Mouse (Mus musculus) liver, embryonic 15.5 days (tissue): ENCODE measurements at regions not wholly inside any gene's neighbourhood (a gene's known extent, or its start where the extent isn't known, plus 50 kb on each side); places are given as distances from the start of the nearest gene placed in this dataset.
A peak's percentile ranks its signal among the peaks of the same experiment; 100 is the strongest.

Experiments
- ATAC-seq: fragments of 200-750 bp; cut with Nextera tagmentation; 2 replicates; pipeline ENCODE4 v1.8.0; 2017; ENCODE audit warnings: moderate number of reproducible peaks, mild to moderate bottlenecking, moderate library complexity; ENCODE audit not compliant: insufficient read depth
- H3K27ac ChIP-seq: fragments of 300-500 bp; sonication (generic); replicated peaks from 2 replicates; pipeline ENCODE4 v1.5.1; 2015; ENCODE audit warnings: mild to moderate bottlenecking, inconsistent platforms
- H3K27me3 ChIP-seq: fragments of 300-500 bp; sonication (generic); 2 replicates; pipeline ENCODE4 v1.6.1; 2015; ENCODE audit warnings: mild to moderate bottlenecking, inconsistent platforms
- H3K36me3 ChIP-seq: fragments of 300-500 bp; sonication (generic); replicated peaks from 2 replicates; pipeline ENCODE4 v1.6.1; 2015; ENCODE audit warnings: moderate library complexity, mild to moderate bottlenecking, inconsistent platforms
- H3K4me1 ChIP-seq: fragments of 300-500 bp; sonication (generic); replicated peaks from 2 replicates; pipeline ENCODE4 v1.6.1; 2015; ENCODE audit warnings: inconsistent platforms
- H3K4me2 ChIP-seq: fragments of 300-500 bp; sonication (generic); 2 replicates; pipeline ENCODE4 v1.6.1; 2015; ENCODE audit warnings: moderate library complexity, mild to moderate bottlenecking, inconsistent platforms
- H3K4me3 ChIP-seq: fragments of 300-500 bp; sonication (generic); replicated peaks from 2 replicates; pipeline ENCODE4 v1.5.1; 2015; ENCODE audit warnings: mild to moderate bottlenecking, inconsistent platforms
- H3K9ac ChIP-seq: fragments of 300-500 bp; sonication (generic); 2 replicates; pipeline ENCODE4 v1.6.1; 2015; ENCODE audit warnings: moderate library complexity, mild to moderate bottlenecking, inconsistent platforms
- H3K9me3 ChIP-seq: fragments of 300-500 bp; sonication (generic); replicated peaks from 2 replicates; pipeline ENCODE4 v1.6.1; 2016; ENCODE audit warnings: inconsistent platforms
- WGBS: fragments of 180-500 bp; shearing (Covaris S2); methylation state at CpG from one replicate; pipeline ENCODE4 v1.1.7; 2015; ENCODE audit warnings: mixed read lengths; ENCODE audit not compliant: insufficient replicate concordance; 5-methylcytosine and 5-hydroxymethylcytosine counted together

DNA sequence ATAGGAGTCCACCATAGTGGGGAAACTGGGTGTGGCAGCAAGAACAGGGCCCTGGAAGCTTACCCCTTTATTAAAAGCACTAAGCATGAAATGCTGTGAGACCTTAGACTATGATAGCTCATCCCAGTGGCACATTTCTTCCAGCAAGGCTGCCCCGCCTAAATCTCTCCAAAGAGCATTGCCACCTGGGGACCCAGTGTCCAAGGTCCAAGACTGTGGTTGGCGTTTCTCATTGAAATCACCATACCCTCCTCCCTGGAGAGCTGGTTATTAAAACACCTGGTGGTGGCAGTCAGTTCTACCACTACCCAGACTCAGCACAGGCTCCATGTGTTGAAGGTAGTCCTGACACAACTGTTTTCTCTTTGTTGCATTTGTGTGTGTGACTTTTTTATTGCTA lies 78.9 kb upstream of the Stt3b start:
- no peak overlapping the region for H3K9ac ChIP-seq
- H3K4me2 ChIP-seq, result no peak overlapping the region
- no peak overlapping the region for H3K4me3 ChIP-seq
- H3K27ac ChIP-seq, result no peak overlapping the region
- no peak for ATAC-seq
- no peaks in the 10 kb centered on the region for H3K36me3 ChIP-seq
- H3K4me1 ChIP-seq, result peaks cover 4% of the 10 kb centered on the region
- WGBS, result 55% methylated on average over 2 of the region's 2 CpGs
- no peaks in the 10 kb centered on the region for H3K9me3 ChIP-seq
- H3K27me3 ChIP-seq, result no peaks in the 10 kb centered on the region

DNA sequence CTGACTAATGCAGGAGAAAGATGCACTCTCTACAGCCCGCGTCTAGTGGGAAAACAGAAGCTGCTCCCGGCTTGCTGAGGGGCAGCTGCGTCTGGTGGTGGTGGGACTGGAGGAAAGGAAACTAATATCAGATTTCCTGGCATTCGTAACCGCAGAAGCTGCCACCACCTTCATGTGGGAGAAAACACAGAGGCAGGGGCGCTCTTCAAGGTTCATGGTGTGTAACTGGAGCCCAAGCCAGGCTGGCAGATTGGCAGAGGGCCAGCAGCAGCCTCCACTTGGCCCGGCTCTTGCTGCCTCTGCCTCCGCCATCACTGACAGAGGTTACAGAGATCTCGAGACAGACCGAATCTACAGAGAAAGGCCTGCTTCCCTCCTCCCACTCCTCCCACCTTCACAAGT lies 80.7 kb upstream of the Stt3b start:
- H3K4me2 ChIP-seq, result peak overlapping the region; percentile 25; the same call in 1 of the 2 replicates
- WGBS, result 2% methylated on average over 11 of the region's 11 CpGs
- H3K27ac ChIP-seq, result no peak overlapping the region
- no peaks in the 10 kb centered on the region for H3K9me3 ChIP-seq
- no peaks in the 10 kb centered on the region for H3K36me3 ChIP-seq
- no peak overlapping the region for H3K9ac ChIP-seq
- no peaks in the 10 kb centered on the region for H3K27me3 ChIP-seq
- H3K4me3 ChIP-seq, result no peak overlapping the region
- no peak for ATAC-seq
- peaks cover 4% of the 10 kb centered on the region for H3K4me1 ChIP-seq

DNA sequence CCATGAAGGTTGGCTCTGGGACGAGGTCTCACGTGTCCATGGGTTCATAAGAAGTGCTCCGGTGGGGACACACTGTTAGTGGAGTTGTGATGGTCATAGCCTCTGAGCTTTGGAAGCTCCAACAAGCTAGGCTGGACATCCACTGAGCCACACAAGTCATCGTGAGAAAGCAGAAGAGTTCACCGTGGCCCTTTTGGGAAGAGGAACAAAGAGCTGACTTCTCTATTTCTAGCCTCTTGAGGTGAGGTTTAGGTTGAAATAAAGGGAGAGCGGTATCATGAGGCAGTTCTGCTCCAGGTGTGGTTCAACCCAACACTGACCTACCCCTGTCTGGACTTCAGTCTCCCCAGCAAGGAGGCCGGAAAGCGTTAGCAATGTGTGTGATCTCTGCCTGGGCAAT lies 85.3 kb upstream of the Stt3b start:
- no peak for ATAC-seq
- no peak overlapping the region for H3K9ac ChIP-seq
- no peak overlapping the region for H3K4me3 ChIP-seq
- peaks cover 4% of the 10 kb centered on the region for H3K4me1 ChIP-seq
- H3K4me2 ChIP-seq, result no peak overlapping the region
- H3K27me3 ChIP-seq, result no peaks in the 10 kb centered on the region
- 61% methylated on average over 8 of the region's 8 CpGs for WGBS
- H3K9me3 ChIP-seq, result no peaks in the 10 kb centered on the region
- H3K36me3 ChIP-seq, result no peaks in the 10 kb centered on the region
- no peak overlapping the region for H3K27ac ChIP-seq

DNA sequence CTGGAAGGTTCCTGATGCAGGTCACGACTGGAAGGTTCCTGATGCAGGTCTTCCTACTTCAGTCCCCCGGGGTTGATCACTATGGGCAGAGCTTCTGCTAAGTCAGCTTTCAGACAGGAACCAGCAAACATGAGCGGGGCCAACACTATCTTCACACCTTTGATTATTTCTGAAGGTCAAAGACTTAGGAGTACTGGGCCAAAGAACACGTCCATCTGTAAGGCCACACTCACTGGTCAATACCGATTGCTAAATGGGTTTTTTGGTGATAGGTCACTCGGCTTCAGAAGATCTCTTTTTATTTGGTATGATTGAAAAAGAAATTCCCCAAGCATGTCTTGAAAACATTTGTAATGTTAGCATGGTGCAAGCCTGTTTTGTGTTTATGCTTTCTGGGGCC lies 90.2 kb upstream of the Stt3b start:
- H3K4me1 ChIP-seq, result no peaks in the 10 kb centered on the region
- H3K4me3 ChIP-seq, result no peak overlapping the region
- no peak overlapping the region for H3K4me2 ChIP-seq
- no peaks in the 10 kb centered on the region for H3K9me3 ChIP-seq
- ATAC-seq, result no peak
- no peaks in the 10 kb centered on the region for H3K36me3 ChIP-seq
- WGBS, result 75% methylated on average over 6 of the region's 6 CpGs
- no peak overlapping the region for H3K27ac ChIP-seq
- H3K9ac ChIP-seq, result no peak overlapping the region
- no peaks in the 10 kb centered on the region for H3K27me3 ChIP-seq

DNA sequence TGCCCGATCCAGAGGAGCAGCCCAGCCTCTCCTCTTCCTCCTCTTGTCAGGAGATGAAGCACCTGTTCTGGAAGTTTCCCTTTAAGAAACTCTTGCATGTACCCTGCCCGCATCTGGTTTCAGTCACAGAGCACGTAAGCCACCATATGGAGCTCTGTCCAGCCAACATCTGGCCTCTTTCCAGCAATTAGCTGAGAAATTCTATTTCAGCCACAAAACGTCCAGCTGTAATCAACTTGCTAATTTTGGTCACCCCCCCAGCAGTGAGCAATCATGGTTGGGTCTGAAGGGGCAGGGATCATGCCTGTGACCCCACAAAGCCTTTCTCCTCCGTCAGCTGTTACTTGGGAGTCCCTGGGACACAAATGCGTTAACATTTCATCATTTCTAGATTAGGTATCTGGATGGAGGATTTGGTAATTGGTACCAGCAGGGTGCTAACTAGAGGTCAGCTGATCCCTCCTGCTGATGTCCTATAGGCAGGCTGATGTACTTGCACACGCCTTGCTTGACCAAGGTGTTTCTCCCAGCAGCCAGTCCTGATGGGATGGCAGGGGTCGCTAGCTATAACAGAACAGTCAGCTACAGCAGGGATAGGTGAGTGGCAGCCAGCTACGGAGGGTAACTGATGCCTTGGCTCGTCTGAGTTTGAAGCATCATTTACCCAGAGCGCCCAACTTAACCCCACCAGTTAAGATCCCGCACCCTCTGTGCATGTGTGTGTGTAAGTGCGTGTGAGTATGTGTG lies 91.4 kb upstream of the Stt3b start:
- no peaks in the 10 kb centered on the region for H3K36me3 ChIP-seq

DNA sequence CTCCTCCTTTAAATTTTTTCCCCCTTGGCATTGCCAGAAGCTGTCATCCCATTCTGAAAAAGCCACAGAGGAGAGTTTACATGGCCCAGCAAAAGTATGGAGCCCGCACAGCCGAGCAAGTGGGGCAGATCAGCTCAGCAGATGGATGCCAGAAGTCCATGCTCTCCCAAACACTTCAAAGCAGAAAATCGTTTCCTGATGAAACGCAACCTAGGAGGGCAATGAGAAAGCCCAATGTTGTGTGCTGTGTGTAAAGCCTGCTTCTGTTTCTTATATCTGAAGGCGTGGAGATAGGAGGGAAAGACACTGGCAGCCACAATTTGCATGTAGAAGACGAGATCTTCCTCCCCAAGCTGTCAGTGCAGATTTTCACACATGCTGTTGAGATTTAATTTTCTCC lies 92.4 kb upstream of the Stt3b start:
- WGBS, result 56% methylated on average over 6 of the region's 6 CpGs
- Histone ChIP-seq H3K4me2 (no peak overlapping the region), H3K36me3 (no peaks in the 10 kb centered on the region), H3K9me3 (no peaks in the 10 kb centered on the region), H3K4me1 (no peaks in the 10 kb centered on the region), H3K9ac (no peak overlapping the region), H3K27me3 (no peaks in the 10 kb centered on the region), H3K27ac (no peak overlapping the region), H3K4me3 (no peak overlapping the region)
- no peak for ATAC-seq

More for the DNA sequence above, 91.4 kb upstream of the Stt3b start:
- Histone ChIP-seq H3K4me3 (no peak overlapping the region), H3K9me3 (no peaks in the 10 kb centered on the region), H3K4me2 (no peak overlapping the region), H3K27me3 (no peaks in the 10 kb centered on the region), H3K9ac (no peak overlapping the region), H3K27ac (no peak overlapping the region), H3K4me1 (no peaks in the 10 kb centered on the region)
- ATAC-seq, result no peak
- WGBS, result 68% methylated on average over 13 of the region's 13 CpGs

DNA sequence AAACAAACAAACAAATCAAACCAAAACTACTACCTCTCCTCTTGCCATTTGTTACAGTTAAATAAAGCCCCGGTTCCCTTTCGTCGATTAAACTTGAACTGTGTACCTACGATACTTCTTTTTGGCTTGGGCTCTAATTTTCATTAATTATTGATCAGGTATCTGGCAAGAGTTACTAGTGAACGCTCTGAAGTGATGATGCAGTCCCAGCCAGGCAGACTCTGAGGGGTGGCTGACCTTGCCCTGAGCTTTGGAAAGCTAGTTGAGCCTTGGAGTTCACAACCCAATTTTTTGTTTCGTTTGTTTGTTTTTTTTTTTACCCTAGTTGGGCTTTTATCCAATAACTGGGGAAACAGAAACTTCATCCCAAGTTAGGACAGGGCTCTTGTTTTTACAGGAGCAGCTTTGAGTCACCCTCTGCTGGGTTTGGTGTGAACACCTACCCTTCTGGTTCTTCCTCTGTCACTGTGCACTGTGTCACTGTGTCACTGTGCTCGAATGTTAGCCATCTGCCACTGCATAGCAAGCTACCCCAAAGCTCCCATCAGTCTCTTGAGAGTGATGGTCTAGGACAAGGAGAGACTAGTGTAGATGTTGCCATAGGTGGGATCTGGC lies 93.2 kb upstream of the Stt3b start:
- Histone ChIP-seq H3K36me3 (no peaks in the 10 kb centered on the region), H3K4me2 (no peak overlapping the region), H3K9ac (no peak overlapping the region), H3K9me3 (no peaks in the 10 kb centered on the region), H3K27me3 (no peaks in the 10 kb centered on the region), H3K4me3 (no peak overlapping the region), H3K4me1 (no peaks in the 10 kb centered on the region), H3K27ac (peak overlapping the region; percentile 51)
- peak; percentile 68 for ATAC-seq
- WGBS, result 64% methylated on average over 7 of the region's 7 CpGs

DNA sequence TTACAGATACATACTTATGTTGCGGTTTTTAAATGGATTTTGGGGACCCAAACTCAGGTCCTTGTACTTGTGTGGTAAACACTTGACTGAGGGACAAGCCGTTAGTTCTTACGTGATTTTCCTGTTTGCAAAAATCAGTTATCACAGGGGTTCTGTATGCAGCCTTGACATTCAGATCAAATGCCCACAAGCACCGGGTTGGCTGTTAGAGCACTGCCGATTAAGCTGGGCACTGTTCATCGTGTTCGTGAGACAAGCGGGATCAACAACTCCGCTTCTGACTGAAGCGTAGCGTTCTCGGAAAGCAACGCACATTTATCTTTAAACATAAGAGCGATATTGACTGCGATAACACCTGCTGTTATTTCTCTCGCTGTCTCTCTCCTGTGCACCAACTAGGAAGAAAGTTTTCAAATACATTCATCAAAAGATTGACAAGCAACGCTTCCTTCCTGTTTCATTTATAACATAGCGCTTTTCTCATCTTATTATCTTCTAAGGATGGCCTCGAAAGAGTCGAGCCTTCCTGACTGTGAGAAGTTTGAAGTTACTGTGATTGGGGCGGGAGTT lies 97.8 kb upstream of the Stt3b start:
- Histone ChIP-seq H3K9me3 (no peaks in the 10 kb centered on the region), H3K4me3 (no peak overlapping the region), H3K4me2 (no peak overlapping the region), H3K9ac (no peak overlapping the region), H3K4me1 (no peaks in the 10 kb centered on the region), H3K27me3 (no peaks in the 10 kb centered on the region), H3K36me3 (no peaks in the 10 kb centered on the region), H3K27ac (no peak overlapping the region)
- no peak for ATAC-seq
- 65% methylated on average over 21 of the region's 21 CpGs for WGBS

DNA sequence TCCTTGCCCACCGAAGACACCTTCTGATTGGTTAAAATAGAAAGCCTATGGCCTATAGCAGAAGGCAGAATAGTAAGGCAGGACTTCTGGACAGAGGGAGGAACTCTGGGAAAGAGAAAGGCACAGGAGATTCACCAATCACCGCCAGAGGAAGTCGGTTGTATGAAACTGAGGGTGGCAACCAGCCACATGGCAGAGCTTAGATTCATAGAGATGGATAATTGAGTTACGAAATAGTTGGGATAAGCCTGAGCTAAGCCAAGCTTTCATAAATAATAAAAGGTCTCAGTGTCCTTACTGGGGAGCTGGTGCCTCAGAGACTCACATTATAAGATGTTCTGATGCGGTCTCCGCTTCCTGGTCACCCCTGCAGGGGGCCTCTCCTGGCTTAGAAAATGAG lies 98.7 kb upstream of the Stt3b start:
- Histone ChIP-seq H3K9ac (no peak overlapping the region), H3K9me3 (no peaks in the 10 kb centered on the region), H3K4me1 (no peaks in the 10 kb centered on the region), H3K4me2 (no peak overlapping the region), H3K27me3 (no peaks in the 10 kb centered on the region), H3K27ac (no peak overlapping the region), H3K36me3 (no peaks in the 10 kb centered on the region), H3K4me3 (no peak overlapping the region)
- ATAC-seq, result no peak
- WGBS, result 75% methylated on average over 6 of the region's 6 CpGs

DNA sequence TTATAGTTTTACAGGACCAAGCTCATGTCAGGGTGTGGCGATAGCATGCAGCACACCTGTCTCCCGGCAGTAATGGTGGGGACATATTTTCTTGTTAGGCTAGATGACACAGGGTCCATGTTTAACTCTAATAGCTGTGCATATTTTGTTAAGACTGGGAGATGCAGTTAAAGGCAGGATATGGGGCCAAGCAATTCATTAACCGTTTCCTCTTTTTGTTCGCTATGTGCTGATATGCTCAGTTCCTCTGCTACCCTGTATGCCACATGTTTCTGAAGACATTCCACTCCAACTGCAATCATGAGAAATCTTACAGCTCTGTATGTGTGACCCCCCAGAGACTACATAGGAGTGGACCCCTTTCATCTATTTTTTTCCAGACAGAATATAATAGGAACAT lies 104.0 kb upstream of the Stt3b start:
- Histone ChIP-seq H3K27ac (no peak overlapping the region), H3K4me3 (no peak overlapping the region), H3K27me3 (no peaks in the 10 kb centered on the region), H3K4me2 (no peak overlapping the region), H3K4me1 (no peaks in the 10 kb centered on the region), H3K36me3 (no peaks in the 10 kb centered on the region), H3K9ac (no peak overlapping the region), H3K9me3 (no peaks in the 10 kb centered on the region)
- no peak for ATAC-seq
- WGBS, result 49% methylated on average over 4 of the region's 4 CpGs

DNA sequence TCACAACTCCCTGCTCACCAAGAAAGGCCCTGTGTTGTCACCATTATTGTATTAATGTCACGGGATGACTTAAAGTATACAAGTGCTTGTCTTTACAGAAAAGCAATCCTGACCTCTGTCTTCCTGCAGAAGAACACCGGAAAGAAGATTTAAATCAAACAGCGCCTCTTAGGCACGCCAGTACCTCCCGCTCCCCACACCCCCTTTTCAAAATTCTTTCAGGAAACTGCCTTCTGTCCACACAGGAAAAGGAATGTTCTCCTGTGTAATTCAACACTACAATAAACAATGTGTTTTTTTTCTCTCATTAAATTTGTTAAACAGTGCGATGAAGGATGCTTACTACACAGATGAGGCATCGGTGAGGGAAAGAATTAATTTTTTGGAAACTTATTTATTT lies 112.6 kb upstream of the Stt3b start:
- no peaks in the 10 kb centered on the region for H3K27me3 ChIP-seq
- no peak overlapping the region for H3K27ac ChIP-seq
- H3K9me3 ChIP-seq, result 0 out of 2 replicates have a peak, but pooled peaks cover 3% of the 10 kb centered on the region
- H3K4me3 ChIP-seq, result no peak overlapping the region
- WGBS, result 64% methylated on average over 7 of the region's 7 CpGs
- H3K4me1 ChIP-seq, result no peaks in the 10 kb centered on the region
- ATAC-seq, result no peak
- no peak overlapping the region for H3K4me2 ChIP-seq
- H3K9ac ChIP-seq, result no peak overlapping the region
- H3K36me3 ChIP-seq, result no peaks in the 10 kb centered on the region
